Mouse (Mus musculus): ENCODE measurements around the gene Apoa4. TPM values are rescaled to one million over a fixed set of nuclear protein-coding genes. Genes with fewer than 3 reads are reported as not detected.
A peak's percentile ranks its signal among the peaks of the same experiment; 100 is the strongest.

Gene Apoa4
- polyA plus RNA-seq, 1 experiment from 2014 or later: 0.25 TPM

DNA sequence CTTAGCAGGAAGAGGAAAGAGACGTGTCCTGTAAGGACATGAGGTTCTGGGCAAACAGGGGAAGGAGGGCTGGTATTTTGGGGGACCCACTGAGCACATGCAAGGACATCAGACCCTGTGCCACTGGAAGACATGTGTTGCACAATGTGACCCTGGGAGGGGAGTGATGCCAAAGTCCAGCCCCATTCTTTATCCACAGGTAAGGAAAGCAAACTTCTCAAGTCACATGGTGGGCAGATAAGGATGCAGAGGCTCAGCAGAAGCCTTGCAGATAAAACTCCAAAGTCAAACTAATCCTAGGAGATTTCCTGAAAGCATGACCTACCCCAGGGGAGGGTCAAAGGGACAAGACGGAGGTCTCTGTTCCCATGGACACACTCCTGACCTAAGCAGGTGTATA is 1.3 kb downstream of the Apoa4 start:
- Histone ChIP-seq H3K4me2 (replicated peaks; ENCODE audit: low read depth, low read length) (no peak overlapping the region), H3K27ac (ENCODE audit: low read length) (no peak overlapping the region), H3K4me3 (ENCODE audit: low read length) (no peak overlapping the region)

DNA sequence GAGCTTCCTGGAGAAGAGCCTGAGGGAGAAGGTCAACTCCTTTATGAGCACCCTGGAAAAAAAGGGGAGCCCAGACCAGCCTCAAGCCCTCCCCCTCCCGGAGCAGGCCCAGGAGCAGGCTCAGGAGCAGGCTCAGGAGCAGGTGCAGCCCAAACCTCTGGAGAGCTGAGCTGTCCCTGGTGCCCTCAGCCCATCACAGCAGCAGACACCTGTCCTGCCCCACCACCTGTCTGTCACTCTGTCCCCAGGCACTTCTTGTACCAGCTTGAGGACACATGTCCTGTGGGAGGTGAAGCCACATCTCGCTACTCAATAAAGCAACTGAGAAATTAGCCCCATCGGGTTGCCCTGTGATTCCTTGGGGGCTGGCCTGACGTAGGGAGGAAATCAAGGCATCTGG is 2.6 kb downstream of the Apoa4 start:
- H3K4me1 ChIP-seq (ENCODE audit: insufficient read depth, low read length): no peaks in the 10 kb centered on the region
- no peaks in the 10 kb centered on the region for H3K36me3 ChIP-seq (ENCODE audit: insufficient read depth, low read length)
- no peak overlapping the region for H3K4me2 ChIP-seq (replicated peaks; ENCODE audit: low read depth, low read length)
- H3K9me3 ChIP-seq (ENCODE audit: low read length): no peaks in the 10 kb centered on the region
- H3K27me3 ChIP-seq (ENCODE audit: insufficient read depth, low read length): no peaks in the 10 kb centered on the region
- H3K9ac ChIP-seq (replicated peaks; ENCODE audit: low read length): no peak overlapping the region
- ATAC-seq (ENCODE audit: low FRiP score, low TSS enrichment): no peak
- WGBS: 50% methylated on average over 4 of the region's 4 CpGs
- H3K27ac ChIP-seq (ENCODE audit: low read length): no peak overlapping the region
- H3K4me3 ChIP-seq (ENCODE audit: low read length): no peak overlapping the region

More for the DNA sequence above, 1.3 kb downstream of the Apoa4 start:
- Histone ChIP-seq H3K9ac (replicated peaks; ENCODE audit: low read length) (no peak overlapping the region), H3K9me3 (ENCODE audit: low read length) (no peaks in the 10 kb centered on the region), H3K36me3 (ENCODE audit: insufficient read depth, low read length) (no peaks in the 10 kb centered on the region), H3K27me3 (ENCODE audit: insufficient read depth, low read length) (no peaks in the 10 kb centered on the region), H3K4me1 (ENCODE audit: insufficient read depth, low read length) (no peaks in the 10 kb centered on the region)
- WGBS: 68% methylated on average over 2 of the region's 2 CpGs
- ATAC-seq (ENCODE audit: low FRiP score, low TSS enrichment): no peak

DNA sequence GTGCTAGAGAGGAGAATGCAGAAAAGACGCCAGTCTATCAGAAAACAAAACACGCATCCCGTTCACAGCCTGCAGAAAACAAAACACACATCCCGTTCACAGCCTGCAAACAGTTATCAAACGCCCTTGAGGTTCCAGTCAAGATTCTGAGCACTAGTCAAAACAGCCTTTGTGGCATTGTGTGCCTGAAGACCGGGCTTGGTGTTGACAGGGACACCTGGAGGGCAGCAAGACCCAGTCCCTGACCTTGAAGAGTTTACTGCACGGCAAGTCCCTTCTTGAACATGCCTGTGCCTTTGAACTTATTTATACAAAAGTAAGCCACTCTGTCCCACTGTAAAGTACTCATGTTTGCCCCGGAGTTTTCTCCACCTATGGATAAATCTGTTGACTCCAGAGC is 3.1 kb downstream of the Apoa4 start:
- Histone ChIP-seq H3K27me3 (ENCODE audit: insufficient read depth, low read length) (no peaks in the 10 kb centered on the region), H3K36me3 (ENCODE audit: insufficient read depth, low read length) (no peaks in the 10 kb centered on the region), H3K4me3 (ENCODE audit: low read length) (no peak overlapping the region), H3K9me3 (ENCODE audit: low read length) (no peaks in the 10 kb centered on the region), H3K4me2 (replicated peaks; ENCODE audit: low read depth, low read length) (no peak overlapping the region), H3K9ac (replicated peaks; ENCODE audit: low read length) (no peak overlapping the region), H3K4me1 (ENCODE audit: insufficient read depth, low read length) (no peaks in the 10 kb centered on the region), H3K27ac (ENCODE audit: low read length) (no peak overlapping the region)
- 49% methylated on average over 8 of the region's 8 CpGs for WGBS
- ATAC-seq (ENCODE audit: low FRiP score, low TSS enrichment): no peak

DNA sequence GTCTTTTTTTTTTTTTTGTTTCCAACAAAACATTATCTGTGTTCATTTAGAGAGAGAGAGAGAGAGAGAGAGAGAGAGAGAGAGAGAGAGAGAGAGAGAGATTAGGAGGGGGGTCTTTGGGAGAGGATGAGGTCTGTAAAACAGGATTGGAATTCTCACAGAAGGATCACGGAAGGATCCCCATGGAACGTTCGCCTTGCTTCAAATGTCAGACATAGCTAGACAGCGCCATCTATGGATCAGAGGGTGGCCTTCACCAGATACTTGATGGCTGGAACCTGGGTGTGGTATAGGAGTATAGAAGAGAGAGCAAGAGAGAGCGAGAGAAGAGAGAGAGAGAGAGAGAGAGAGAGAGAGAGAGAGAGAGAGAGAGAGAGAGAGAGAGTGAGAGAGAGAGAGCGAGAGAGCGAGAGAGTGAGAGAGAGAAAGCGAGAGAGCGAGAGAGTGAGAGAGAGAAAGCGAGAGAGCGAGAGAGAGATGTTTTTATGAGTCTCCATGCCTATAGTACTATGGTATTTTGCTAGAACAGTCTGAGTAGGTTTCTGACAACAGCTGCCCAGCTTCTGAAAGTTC is 6.3 kb downstream of the Apoa4 start:
- Histone ChIP-seq H3K4me1 (ENCODE audit: insufficient read depth, low read length) (no peaks in the 10 kb centered on the region), H3K9me3 (ENCODE audit: low read length) (no peaks in the 10 kb centered on the region), H3K4me2 (replicated peaks; ENCODE audit: low read depth, low read length) (no peak overlapping the region), H3K9ac (replicated peaks; ENCODE audit: low read length) (no peak overlapping the region), H3K36me3 (ENCODE audit: insufficient read depth, low read length) (no peaks in the 10 kb centered on the region), H3K27me3 (ENCODE audit: insufficient read depth, low read length) (no peaks in the 10 kb centered on the region), H3K4me3 (ENCODE audit: low read length) (no peak overlapping the region), H3K27ac (ENCODE audit: low read length) (no peak overlapping the region)
- ATAC-seq (ENCODE audit: low FRiP score, low TSS enrichment): 0 out of 2 replicates have a peak, but pooled peaks have one; percentile 82
- WGBS: 21% methylated on average over 11 of the region's 11 CpGs

DNA sequence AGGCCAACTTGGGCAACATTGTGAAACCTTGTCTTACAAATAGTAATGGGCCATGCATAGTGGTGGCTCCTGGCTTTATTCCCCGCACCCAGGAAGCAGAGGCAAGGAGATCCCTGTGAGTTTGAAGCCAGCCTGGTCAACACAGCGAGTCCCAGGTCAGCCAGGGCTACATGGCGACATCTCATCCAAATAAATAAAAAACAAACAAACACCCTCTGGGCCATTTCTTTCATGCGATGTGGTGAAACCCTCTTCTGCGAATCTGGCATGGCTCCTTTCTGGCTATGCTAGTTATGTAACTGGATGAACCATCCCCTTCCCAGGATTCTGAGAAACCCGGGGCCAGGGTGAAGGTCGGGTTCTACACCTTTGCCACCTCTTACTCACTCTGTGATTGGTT is 15.7 kb downstream of the Apoa4 start:
- no peak overlapping the region for H3K4me2 ChIP-seq (replicated peaks; ENCODE audit: low read depth, low read length)
- H3K9me3 ChIP-seq (ENCODE audit: low read length): no peaks in the 10 kb centered on the region
- no peak for ATAC-seq (ENCODE audit: low FRiP score, low TSS enrichment)
- no peak overlapping the region for H3K4me3 ChIP-seq (ENCODE audit: low read length)
- no peaks in the 10 kb centered on the region for H3K36me3 ChIP-seq (ENCODE audit: insufficient read depth, low read length)
- no peaks in the 10 kb centered on the region for H3K4me1 ChIP-seq (ENCODE audit: insufficient read depth, low read length)
- no peak overlapping the region for H3K9ac ChIP-seq (replicated peaks; ENCODE audit: low read length)
- H3K27me3 ChIP-seq (ENCODE audit: insufficient read depth, low read length): no peaks in the 10 kb centered on the region
- 90% methylated on average over 7 of the region's 7 CpGs for WGBS
- no peak overlapping the region for H3K27ac ChIP-seq (ENCODE audit: low read length)

DNA sequence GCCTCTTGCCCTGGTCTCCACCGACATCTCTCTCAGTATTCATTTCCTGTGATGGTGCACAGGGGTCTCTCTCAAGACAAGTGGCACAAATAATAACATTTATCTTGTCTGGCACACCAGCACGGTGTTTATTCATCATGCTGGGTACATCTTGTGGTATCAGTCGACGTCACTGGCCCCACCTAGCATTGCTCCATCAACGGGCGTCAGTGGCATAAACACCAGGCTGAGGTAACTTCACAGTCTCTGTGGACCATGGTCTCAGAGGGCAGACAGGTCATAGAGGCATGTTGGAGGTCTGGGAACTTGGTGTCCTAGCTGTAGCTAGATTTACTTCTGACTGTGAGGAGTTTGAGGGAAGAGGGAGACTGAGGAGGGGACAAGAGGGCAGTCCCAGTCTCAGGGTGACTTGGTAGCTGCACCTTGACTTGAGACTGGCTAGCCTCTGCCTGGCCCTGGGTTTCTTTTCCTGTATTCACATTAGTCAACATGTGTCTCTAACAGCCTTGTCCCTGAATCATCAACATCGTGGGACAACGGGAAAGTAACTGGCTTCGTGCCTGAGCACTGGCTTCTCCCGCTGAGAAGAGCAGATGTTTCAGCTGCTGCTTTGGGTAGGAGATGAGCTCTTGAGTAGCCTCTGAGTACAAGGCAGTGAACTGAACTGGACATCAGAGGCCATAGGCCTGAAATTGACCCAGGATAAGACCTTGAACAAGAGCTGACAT is 16.3 kb downstream of the Apoa4 start:
- no peaks in the 10 kb centered on the region for H3K27me3 ChIP-seq (ENCODE audit: insufficient read depth, low read length)
- H3K4me2 ChIP-seq (replicated peaks; ENCODE audit: low read depth, low read length): no peak overlapping the region
- no peak for ATAC-seq (ENCODE audit: low FRiP score, low TSS enrichment)
- WGBS: 86% methylated on average over 10 of the region's 10 CpGs
- H3K4me1 ChIP-seq (ENCODE audit: insufficient read depth, low read length): no peaks in the 10 kb centered on the region
- H3K4me3 ChIP-seq (ENCODE audit: low read length): no peak overlapping the region
- H3K9me3 ChIP-seq (ENCODE audit: low read length): no peaks in the 10 kb centered on the region
- no peak overlapping the region for H3K9ac ChIP-seq (replicated peaks; ENCODE audit: low read length)
- no peak overlapping the region for H3K27ac ChIP-seq (ENCODE audit: low read length)
- H3K36me3 ChIP-seq (ENCODE audit: insufficient read depth, low read length): no peaks in the 10 kb centered on the region

DNA sequence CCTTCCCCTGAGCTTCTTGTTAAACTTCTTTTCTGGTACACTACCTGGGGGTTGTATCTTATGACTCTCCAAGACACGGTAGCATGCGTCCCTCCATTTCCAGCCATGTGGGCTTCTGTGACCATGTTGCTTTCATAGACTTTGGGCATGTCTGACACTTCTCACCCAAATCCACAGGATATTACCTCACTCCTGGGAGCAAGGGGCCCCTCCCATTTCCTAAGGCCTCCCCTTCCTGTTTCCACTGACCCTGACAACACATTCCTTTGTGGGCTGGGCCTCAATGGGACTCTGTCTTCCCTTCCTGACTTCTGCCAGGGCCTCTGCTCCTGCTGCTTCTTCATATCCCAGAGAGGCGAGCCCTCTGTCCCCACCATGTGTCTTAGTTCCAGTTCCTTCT is 17.1 kb downstream of the Apoa4 start:
- H3K27me3 ChIP-seq (ENCODE audit: insufficient read depth, low read length): no peaks in the 10 kb centered on the region
- no peak overlapping the region for H3K4me2 ChIP-seq (replicated peaks; ENCODE audit: low read depth, low read length)
- no peak overlapping the region for H3K27ac ChIP-seq (ENCODE audit: low read length)
- 79% methylated on average over 3 of the region's 3 CpGs for WGBS
- H3K4me1 ChIP-seq (ENCODE audit: insufficient read depth, low read length): no peaks in the 10 kb centered on the region
- no peaks in the 10 kb centered on the region for H3K9me3 ChIP-seq (ENCODE audit: low read length)
- H3K36me3 ChIP-seq (ENCODE audit: insufficient read depth, low read length): no peaks in the 10 kb centered on the region
- no peak overlapping the region for H3K9ac ChIP-seq (replicated peaks; ENCODE audit: low read length)
- H3K4me3 ChIP-seq (ENCODE audit: low read length): no peak overlapping the region
- ATAC-seq (ENCODE audit: low FRiP score, low TSS enrichment): no peak

DNA sequence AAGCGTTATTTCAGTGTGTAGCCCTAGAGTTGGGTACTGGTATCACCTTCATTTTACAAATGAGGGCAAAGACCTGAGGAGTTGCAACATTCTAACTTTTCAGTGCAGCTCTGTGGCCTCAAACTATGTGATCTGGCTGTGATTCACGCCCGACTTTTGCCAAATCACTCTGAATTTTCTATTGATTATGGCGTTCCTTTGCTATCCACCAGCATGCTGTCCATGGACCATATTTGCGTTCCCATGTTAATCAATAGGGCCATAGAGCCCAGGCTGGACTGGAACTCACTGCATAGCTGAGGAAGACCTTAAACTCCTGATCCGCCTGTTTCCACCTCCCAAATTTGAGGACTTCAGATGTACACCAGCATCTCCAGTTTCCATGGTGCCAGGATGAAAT is 18.6 kb downstream of the Apoa4 start:
- WGBS: 91% methylated on average over 6 of the region's 6 CpGs
- H3K4me1 ChIP-seq (ENCODE audit: insufficient read depth, low read length): no peaks in the 10 kb centered on the region
- H3K9me3 ChIP-seq (ENCODE audit: low read length): no peaks in the 10 kb centered on the region
- H3K27me3 ChIP-seq (ENCODE audit: insufficient read depth, low read length): no peaks in the 10 kb centered on the region
- H3K4me3 ChIP-seq (ENCODE audit: low read length): no peak overlapping the region
- no peak overlapping the region for H3K4me2 ChIP-seq (replicated peaks; ENCODE audit: low read depth, low read length)
- no peaks in the 10 kb centered on the region for H3K36me3 ChIP-seq (ENCODE audit: insufficient read depth, low read length)
- ATAC-seq (ENCODE audit: low FRiP score, low TSS enrichment): no peak
- H3K9ac ChIP-seq (replicated peaks; ENCODE audit: low read length): no peak overlapping the region
- no peak overlapping the region for H3K27ac ChIP-seq (ENCODE audit: low read length)

DNA sequence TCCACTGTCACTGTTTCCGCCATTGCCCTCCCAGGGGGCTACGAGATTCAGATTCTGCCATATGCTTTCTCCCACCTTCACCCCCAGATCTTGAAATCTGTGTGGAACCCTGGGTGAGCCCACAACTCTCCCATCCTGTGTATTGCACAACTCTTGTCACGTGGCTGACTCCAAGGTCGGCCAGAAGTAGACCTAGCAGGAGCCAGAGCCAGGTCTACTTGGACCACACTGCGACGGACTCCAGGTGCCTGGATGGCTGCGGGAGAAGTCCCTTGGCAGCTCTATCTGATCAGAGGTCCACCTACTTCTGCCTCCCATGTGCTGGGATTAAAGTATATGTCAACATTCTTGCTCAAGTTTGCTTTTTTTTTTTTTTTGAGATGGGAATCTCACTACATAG is 20.6 kb downstream of the Apoa4 start:
- H3K4me3 ChIP-seq (ENCODE audit: low read length): no peak overlapping the region
- ATAC-seq (ENCODE audit: low FRiP score, low TSS enrichment): no peak

DNA sequence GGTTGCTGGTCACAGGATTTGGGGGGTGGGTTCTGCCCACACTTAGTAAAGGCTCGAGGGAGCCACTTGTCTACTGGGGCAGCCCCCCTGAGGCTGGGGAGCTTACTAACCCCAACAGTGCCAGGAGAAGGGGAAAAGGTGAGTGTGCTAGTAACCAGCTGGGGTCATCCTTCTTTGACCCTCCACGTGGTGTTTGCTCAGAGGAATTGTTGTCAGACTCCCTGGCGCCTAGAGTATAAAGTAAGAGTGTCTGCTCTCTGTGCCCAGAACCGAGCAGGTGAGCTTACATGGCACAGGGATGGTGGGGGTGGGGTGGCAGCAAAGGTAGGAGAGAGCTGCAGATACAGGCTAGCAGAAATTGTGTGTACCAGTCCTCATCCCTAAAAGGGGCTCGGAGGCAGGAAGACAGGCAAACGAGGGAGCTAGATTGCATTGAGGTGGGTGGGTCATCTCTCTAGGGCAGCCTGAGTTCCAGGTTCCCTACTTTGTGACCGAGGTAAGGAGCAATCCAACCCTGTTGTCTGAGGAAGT is 27.9 kb downstream of the Apoa4 start, which contains the start of gene Apoa5:
Apoa5 (plus strand) TSS at position 291 of the 531 bp plus-strand sequence.
- no peaks in the 10 kb centered on the region for H3K9me3 ChIP-seq (ENCODE audit: low read length)
- no peak for ATAC-seq (ENCODE audit: low FRiP score, low TSS enrichment)
- H3K27ac ChIP-seq (ENCODE audit: low read length): no peak within 1 kb of the TSS
- 45% methylated on average over 7 of the region's 7 CpGs for WGBS
- H3K9ac ChIP-seq (replicated peaks; ENCODE audit: low read length): no peak within 1 kb of the TSS
- H3K4me1 ChIP-seq (ENCODE audit: insufficient read depth, low read length): 0 out of 2 replicates have a peak, but pooled peaks cover 7% of the 10 kb centered on the region
- H3K36me3 ChIP-seq (ENCODE audit: insufficient read depth, low read length): no peaks in the 10 kb centered on the region
- no peak within 1 kb of the TSS for H3K4me2 ChIP-seq (replicated peaks; ENCODE audit: low read depth, low read length)
- H3K27me3 ChIP-seq (ENCODE audit: insufficient read depth, low read length): peaks cover 8% of the 10 kb centered on the region; the same call in 1 of the 2 replicates
- no peak within 1 kb of the TSS for H3K4me3 ChIP-seq (ENCODE audit: low read length)

More for the DNA sequence above, 20.6 kb downstream of the Apoa4 start:
- 93% methylated on average over 7 of the region's 7 CpGs for WGBS
- no peaks in the 10 kb centered on the region for H3K27me3 ChIP-seq (ENCODE audit: insufficient read depth, low read length)
- no peak overlapping the region for H3K4me2 ChIP-seq (replicated peaks; ENCODE audit: low read depth, low read length)
- no peaks in the 10 kb centered on the region for H3K36me3 ChIP-seq (ENCODE audit: insufficient read depth, low read length)
- H3K4me1 ChIP-seq (ENCODE audit: insufficient read depth, low read length): no peaks in the 10 kb centered on the region
- H3K9me3 ChIP-seq (ENCODE audit: low read length): no peaks in the 10 kb centered on the region
- no peak overlapping the region for H3K9ac ChIP-seq (replicated peaks; ENCODE audit: low read length)
- H3K27ac ChIP-seq (ENCODE audit: low read length): no peak overlapping the region
